Comparison of ENCODE assay signal across 9 mouse cellular contexts in the genomic region with DNA sequence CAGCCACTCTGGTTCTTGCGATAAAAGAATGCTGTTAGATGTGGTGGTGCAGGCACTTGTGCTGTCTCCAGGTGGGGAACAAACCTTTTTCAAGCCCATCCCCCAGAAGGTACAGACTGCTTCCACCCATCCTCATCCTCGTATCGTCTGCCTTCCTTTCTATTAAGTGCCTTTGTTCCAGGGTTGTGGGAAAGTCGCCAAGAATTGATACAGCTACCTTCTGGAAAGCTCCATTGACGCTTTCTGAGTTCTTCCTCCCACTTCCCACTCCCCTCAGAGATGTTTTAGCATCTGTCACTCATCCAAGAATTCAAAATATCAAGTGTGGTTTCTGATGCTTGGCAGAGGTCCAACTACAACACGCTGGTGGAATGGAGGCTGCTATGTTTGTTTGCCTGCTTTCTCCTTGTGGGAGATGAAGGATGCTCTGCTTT. TPM values are rescaled to one million over a fixed set of nuclear protein-coding genes. Genes with fewer than 3 reads are reported as not detected.
DNase-seq lines count a peak whose midpoint lies in the region; ATAC-seq lines count a peak whose summit lies in the region.
"Had no signal": no experiment of that assay in that cellular context is flagged by ENCODE, and none has a peak within 500 bp of the region (broad histone marks: within the 10 kb centered on the region; RNA-seq: fewer than 3 reads in every experiment).

No protein-coding gene starts in this region.

- no peak for DNase-seq in heart, adult 8-10 months (ENCODE audit: low spot score)
- DNase-seq in NIH3T3 (ENCODE audit: low read depth): peak; percentile 75
- no peak for DNase-seq in ovary, postnatal 10 days (ENCODE audit: low spot score)
- DNase-seq in spleen, postnatal 4 days (ENCODE audit: low spot score in 2 of 2): no peak
- DNase-seq in cerebellum, adult 9-11 months: no peak

- H3K9me3 ChIP-seq in heart, embryonic 14.5 days (ENCODE audit: control insufficient read depth, low read length): no peaks in the 10 kb centered on the region
- no peaks in the 10 kb centered on the region for H3K9me3 ChIP-seq in forebrain, embryonic 15.5 days
- no peaks in the 10 kb centered on the region for H3K9me3 ChIP-seq in limb, embryonic 15.5 days

- peak overlapping the region; percentile 62 for H3K4me2 ChIP-seq in heart, embryonic 14.5 days (ENCODE audit: low read length)
- H3K4me2 ChIP-seq in forebrain, embryonic 15.5 days (replicated peaks): peak overlapping the region; percentile 51
- peak overlapping the region; percentile 52 for H3K4me2 ChIP-seq in limb, embryonic 15.5 days

- peaks cover 16 to 25% of the 10 kb centered on the region in 2 experiments for H3K4me1 ChIP-seq in heart, embryonic 14.5 days (ENCODE audit: control insufficient read depth in 2 of 2, insufficient read depth in 2 of 2, low read length in 2 of 2)
- H3K4me1 ChIP-seq in forebrain, embryonic 15.5 days: peaks cover 65% of the 10 kb centered on the region
- H3K4me1 ChIP-seq in limb, embryonic 15.5 days: peaks cover 48% of the 10 kb centered on the region

- WGBS in heart, embryonic 14.5 days: 13% methylated on average over 6 of the region's 6 CpGs
- 6% methylated on average over 6 of the region's 6 CpGs for WGBS in forebrain, embryonic 15.5 days
- 9% methylated on average over 6 of the region's 6 CpGs for WGBS in limb, embryonic 15.5 days

- no peak overlapping the region for H3K27ac ChIP-seq in heart, embryonic 14.5 days (replicated peaks in 1 of 2; ENCODE audit: control insufficient read depth in 1 of 2, insufficient read depth in 1 of 2, low read depth in 2 of 2, low read length in 2 of 2)
- H3K27ac ChIP-seq in forebrain, embryonic 15.5 days (replicated peaks): peak overlapping the region; percentile 80
- 0 out of 2 replicates have a peak overlapping the region, but pooled peaks have one; percentile 27 for H3K27ac ChIP-seq in limb, embryonic 15.5 days
- H3K27ac ChIP-seq: macrophage had no signal

- peak overlapping the region; percentile 28 to 32 for H3K4me3 ChIP-seq in heart, embryonic 14.5 days (ENCODE audit: control insufficient read depth in 1 of 2, insufficient read depth in 1 of 2, low read depth in 1 of 2, low read length in 2 of 2)
- peak overlapping the region; percentile 43 for H3K4me3 ChIP-seq in forebrain, embryonic 15.5 days
- H3K4me3 ChIP-seq in limb, embryonic 15.5 days: peak overlapping the region; percentile 42

- H3K27me3 ChIP-seq in heart, embryonic 14.5 days (ENCODE audit: control insufficient read depth, insufficient read depth, low read length): no peaks in the 10 kb centered on the region
- H3K27me3 ChIP-seq in forebrain, embryonic 15.5 days: no peaks in the 10 kb centered on the region
- no peaks in the 10 kb centered on the region for H3K27me3 ChIP-seq in limb, embryonic 15.5 days

- peaks cover 34% of the 10 kb centered on the region for H3K36me3 ChIP-seq in heart, embryonic 14.5 days (ENCODE audit: control insufficient read depth, insufficient read depth, low read length)
- peaks cover 27% of the 10 kb centered on the region for H3K36me3 ChIP-seq in forebrain, embryonic 15.5 days
- H3K36me3 ChIP-seq in limb, embryonic 15.5 days: peaks cover 46% of the 10 kb centered on the region

- peak overlapping the region; percentile 22 for H3K9ac ChIP-seq in heart, embryonic 14.5 days (ENCODE audit: low read length)
- H3K9ac ChIP-seq in forebrain, embryonic 15.5 days (replicated peaks): peak overlapping the region; percentile 49
- no peak overlapping the region for H3K9ac ChIP-seq in limb, embryonic 15.5 days

- ATAC-seq in heart, embryonic 14.5 days (ENCODE audit: insufficient number of reproducible peaks, insufficient read depth, low FRiP score, low read depth): no peak
- peak; percentile 37 for ATAC-seq in forebrain, embryonic 15.5 days (replicated peaks)
- ATAC-seq in limb, embryonic 15.5 days (ENCODE audit: insufficient number of reproducible peaks, low FRiP score, low TSS enrichment, low read depth): no peak

RNA-seq across cellular contexts. Expression of a gene that starts 6.1 kb away (rescaled TPM):
- polyA plus RNA-seq in heart, embryonic 14.5 days (2014; fragmentation: Nextera tagmentation; extraction: Ambion mirVana): 4.2 and 4.9 TPM in 2 replicates
- total RNA-seq in heart, adult 8-10 months (2022): 1 to 10 TPM; 4.9 to 5.9 (median 5.5) TPM
- polyA plus RNA-seq in forebrain, embryonic 15.5 days (2015; fragmentation: Nextera tagmentation; extraction: Ambion mirVana): 11.2 and 11.3 TPM in 2 replicates
- polyA plus RNA-seq in limb, embryonic 15.5 days (2015; fragmentation: Nextera tagmentation; extraction: Ambion mirVana): 9.5 and 13.3 TPM in 2 replicates

Comparison
In these comparisons a context has a peak if more than half of its experiments do, and no peak if none do; other contexts are left out.
1. H3K27ac ChIP-seq: peak in forebrain, embryonic 15.5 days (single experiment) and limb, embryonic 15.5 days (single experiment); none in heart, embryonic 14.5 days (0 of 2).
2. Peak in every context shown above with its lines, with median percentiles within 50 percentile points of each other: H3K4me2 ChIP-seq and H3K4me3 ChIP-seq.